Mouse (Mus musculus): ENCODE measurements at regions not wholly inside any gene's neighbourhood (a gene's known extent, or its start where the extent isn't known, plus 50 kb on each side); places are given as distances from the start of the nearest gene placed in this dataset.
"Not testable (repeated sequence)": the region's sequence is repeated elsewhere in the genome, so short reads cannot be mapped to it uniquely, and the experiment has no call there.

DNA sequence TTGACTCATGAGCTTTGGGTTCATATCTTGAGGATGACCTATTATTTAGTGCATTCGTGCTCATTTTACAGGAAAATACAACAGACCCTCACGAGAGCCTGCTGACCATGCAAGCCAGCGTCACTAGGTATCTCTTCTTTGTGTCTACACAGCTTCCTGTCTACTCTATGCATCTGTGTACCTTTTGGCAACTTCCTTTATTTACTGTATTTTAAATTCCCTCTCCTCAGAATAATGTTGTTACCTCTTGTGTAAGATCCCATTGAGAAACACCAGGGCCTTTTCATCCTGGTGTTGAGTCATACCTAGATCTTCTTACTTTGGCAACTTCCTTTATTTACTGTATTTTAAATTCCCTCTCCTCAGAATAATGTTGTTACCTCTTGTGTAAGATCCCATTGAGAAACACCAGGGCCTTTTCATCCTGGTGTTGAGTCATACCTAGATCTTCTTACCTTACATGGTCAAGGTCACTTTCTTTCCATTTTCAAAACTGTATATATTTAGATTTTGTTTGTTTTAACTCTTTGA is 639.1 kb upstream of the Rorb start:
- not testable (repeated sequence) for DNase-seq

DNA sequence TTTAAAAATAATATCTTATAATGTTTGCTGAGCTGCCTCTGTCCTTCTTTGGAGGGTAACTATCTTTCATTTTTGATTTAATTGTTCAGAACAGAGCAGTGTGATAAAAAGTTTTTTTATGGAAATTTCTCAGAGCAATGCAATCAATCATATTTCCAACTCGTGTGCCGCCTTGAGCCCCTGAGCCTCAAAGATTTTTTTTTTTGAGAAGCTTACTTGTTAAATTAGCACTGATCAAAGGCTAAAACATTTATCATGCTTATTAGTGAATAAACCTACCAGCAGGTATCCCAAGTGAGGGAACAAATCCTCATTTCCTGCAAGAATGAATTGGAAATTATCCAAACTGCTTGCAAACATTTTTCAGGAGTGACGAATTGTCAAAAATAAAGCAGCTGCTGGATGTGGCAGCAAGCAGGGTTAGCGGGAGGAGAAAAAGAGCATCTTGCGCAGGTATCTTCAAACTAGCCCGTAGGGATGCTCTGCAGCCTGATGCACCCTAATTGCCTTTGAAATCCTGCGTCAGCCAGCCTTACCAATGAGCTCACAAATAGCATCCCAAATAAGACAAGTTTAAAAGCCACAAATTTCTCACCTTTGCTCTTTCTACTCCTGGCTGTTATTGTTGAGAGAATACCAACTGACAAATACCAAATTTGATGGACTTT is 637.0 kb upstream of the Rorb start:
- DNase-seq, result no peak

GRCm38 (mm10) chr19:19719939-19720338 is 608.9 kb upstream of the Rorb start:
- DNase-seq, result no peak

Data from gastrocnemius, postnatal 10 days (tissue).